Mouse (Mus musculus): ENCODE measurements around the gene Adam22.

GRCm38 (mm10) chr5:8326671-8327070, 41.3 kb downstream of the Adam22 start:
- TF ChIP-seq CTCF (conservative IDR thresholded peaks at IDR 0.05; ENCODE audit: insufficient read depth, insufficient read length, low read depth, low read length) (no peak), POLR2A (IDR thresholded peaks at IDR 0.05; ENCODE audit: low read depth, low read length) (no peak)

Data from kidney, adult 2 months (tissue).